Mouse (Mus musculus): ENCODE measurements around the gene Kif5a.

DNA sequence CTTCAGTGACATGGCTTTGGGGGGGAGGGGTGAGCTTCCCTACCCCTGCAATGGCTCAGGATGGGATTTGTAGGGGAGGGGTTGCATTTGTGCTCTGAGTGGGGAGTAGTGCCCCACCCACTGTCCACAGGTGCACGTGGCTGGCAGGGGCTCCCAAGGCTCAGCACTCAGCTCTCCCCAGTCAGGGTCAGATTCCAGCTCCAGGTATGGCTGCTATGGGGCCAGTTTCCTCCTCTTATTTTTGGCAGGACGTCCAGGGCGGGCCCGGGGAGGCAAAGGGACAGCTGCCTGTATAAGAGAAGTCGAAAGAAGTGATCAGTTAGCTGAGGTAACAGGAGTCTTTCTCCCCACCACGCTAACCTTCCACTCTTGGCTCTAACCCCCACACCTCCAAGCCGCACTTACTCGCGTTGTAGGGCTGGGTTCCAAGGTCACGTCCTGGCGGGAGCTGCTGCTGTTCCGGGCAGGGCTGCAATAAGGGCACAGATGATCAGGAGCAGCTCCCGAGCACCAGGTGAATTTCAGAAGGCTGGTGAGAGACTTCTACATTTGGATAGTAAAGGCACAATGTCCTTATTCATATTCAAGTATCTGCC, 19.6 kb upstream of the Kif5a start:
- TF ChIP-seq MAX (IDR thresholded peaks at IDR 0.05; ENCODE audit: low read depth) (no peak), SRF (IDR thresholded peaks at IDR 0.05; ENCODE audit: control insufficient read depth, insufficient read length, low read depth) (no peak), MYOG (IDR thresholded peaks at IDR 0.05; ENCODE audit: control insufficient read depth in 1 of 3, insufficient read depth in 1 of 3, insufficient read length in 2 of 3, low read depth in 2 of 3) (no peak)
